Mouse (Mus musculus): ENCODE data around the gene Lmntd1.

DNA sequence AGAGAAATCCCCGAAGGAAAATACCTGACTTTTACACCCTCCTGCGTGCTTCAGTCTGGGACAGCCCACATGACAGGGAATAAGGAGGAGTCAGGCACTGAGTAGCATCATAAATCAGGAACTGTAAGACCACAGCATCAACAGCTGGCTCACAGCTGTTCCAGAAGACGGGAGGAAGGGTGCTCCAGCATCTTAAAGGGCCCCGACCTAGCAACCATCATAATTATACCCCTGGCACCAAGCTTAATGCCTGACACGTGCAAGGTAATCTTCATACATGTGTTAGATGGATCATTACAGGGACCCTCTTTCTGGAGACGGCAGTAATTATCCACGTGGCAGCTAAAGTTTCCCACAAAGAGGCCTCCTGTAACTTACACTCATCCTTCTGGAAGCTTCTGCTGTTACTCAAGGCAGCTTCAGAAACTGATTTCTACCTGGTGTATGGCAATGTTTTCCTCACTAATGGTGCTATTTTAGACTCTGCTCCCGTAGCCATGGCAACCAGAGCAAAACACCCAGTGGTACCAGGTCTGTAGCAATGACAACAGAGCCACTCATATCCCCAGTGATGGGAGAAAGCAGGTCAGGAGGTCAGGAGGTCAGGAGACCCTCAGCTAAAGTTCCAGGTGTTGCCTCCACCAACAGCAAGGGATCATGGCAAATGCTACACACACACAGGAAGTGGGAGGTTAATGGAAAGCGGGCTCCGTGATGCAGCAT, 98.1 kb downstream of the Lmntd1 start:
- TF ChIP-seq CTCF (IDR thresholded peaks at IDR 0.05; ENCODE audit: borderline replicate concordance, insufficient read depth, low read length) = no peak
- no peak for TF ChIP-seq POLR2A (IDR thresholded peaks at IDR 0.05; ENCODE audit: low read depth, low read length)

Data from embryonic fibroblast, embryonic 13.5 days (primary cell).